Mouse (Mus musculus) hindbrain, embryonic 12.5 days (tissue): ENCODE data around the gene Sdccag8. TPM values are rescaled to one million over a fixed set of nuclear protein-coding genes. Genes with fewer than 3 reads are reported as not detected.
A peak's percentile ranks its signal among the peaks of the same experiment; 100 is the strongest.

Source experiments
- ATAC-seq: fragments of 200-750 bp; cut with Nextera tagmentation; 2 replicates; pipeline ENCODE4 v1.8.0; 2017; ENCODE audit warnings: moderate TSS enrichment; ENCODE audit not compliant: low FRiP score
- H3K27ac ChIP-seq: fragments of 300-500 bp; sonication (generic); 2 replicates; pipeline ENCODE4 v1.5.1; 2016; ENCODE audit warnings: mild to moderate bottlenecking
- H3K27me3 ChIP-seq: fragments of 300-500 bp; sonication (generic); 2 replicates; pipeline ENCODE4 v1.6.1; 2016; ENCODE audit warnings: mild to moderate bottlenecking
- H3K36me3 ChIP-seq: fragments of 300-500 bp; sonication (generic); 2 replicates; pipeline ENCODE4 v1.6.1; 2016; ENCODE audit warnings: mild to moderate bottlenecking
- H3K4me1 ChIP-seq: fragments of 300-500 bp; sonication (generic); 2 replicates; pipeline ENCODE4 v1.6.1; 2016
- H3K4me2 ChIP-seq: fragments of 300-500 bp; sonication (generic); replicated peaks from 2 replicates; pipeline ENCODE4 v1.6.1; 2016; ENCODE audit warnings: mild to moderate bottlenecking
- H3K4me3 ChIP-seq: fragments of 300-500 bp; sonication (generic); 2 replicates; pipeline ENCODE4 v1.5.1; 2016; ENCODE audit warnings: mild to moderate bottlenecking
- H3K9ac ChIP-seq: fragments of 300-500 bp; sonication (generic); 2 replicates; pipeline ENCODE4 v1.6.1; 2016; ENCODE audit warnings: mild to moderate bottlenecking, moderate library complexity
- H3K9me3 ChIP-seq: fragments of 300-500 bp; sonication (generic); replicated peaks from 2 replicates; pipeline ENCODE4 v1.6.1; 2016; ENCODE audit warnings: mild to moderate bottlenecking
- WGBS: fragments of 180-500 bp; shearing (Covaris S2); methylation state at CpG from one replicate; pipeline ENCODE4 v1.1.7; 2016; 5-methylcytosine and 5-hydroxymethylcytosine counted together
- polyA plus RNA-seq: library from polyadenylated mRNA; unstranded; fragments of >200 nt; fragmentation: Nextera tagmentation; extraction: Ambion mirVana; gene quantifications from 2 replicates; pipeline ENCODE4 v1.2.1, GENCODE M21; 2016

The Sdccag8 gene
- polyA plus RNA-seq, 1 experiment from 2014 or later: 24.8 TPM

- Histone ChIP-seq H3K9me3 (no peaks in the 10 kb centered on the region), H3K4me3 (no peak overlapping the region), H3K27ac (no peak overlapping the region), H3K27me3 (no peaks in the 10 kb centered on the region), H3K4me1 (0 out of 2 replicates have a peak, but pooled peaks cover 2% of the 10 kb centered on the region), H3K36me3 (peaks cover 4% of the 10 kb centered on the region; the same call in 1 of the 2 replicates), H3K4me2 (no peak overlapping the region), H3K9ac (no peak overlapping the region)
- 9% methylated on average over 1 of the region's 1 CpGs for WGBS
- no peak for ATAC-seq
Observed at GRCm38 (mm10) chr1:177032233-177032632, 217.8 kb downstream of the Sdccag8 start.

GRCm38 (mm10) chr1:177035460-177035859, 221.0 kb downstream of the Sdccag8 start:
- H3K4me1 ChIP-seq: no peaks in the 10 kb centered on the region; the same call in 1 of the 2 replicates
- no peak overlapping the region for H3K4me2 ChIP-seq
- no peak overlapping the region for H3K4me3 ChIP-seq
- no peak overlapping the region for H3K9ac ChIP-seq
- no peaks in the 10 kb centered on the region for H3K9me3 ChIP-seq
- peaks cover 4% of the 10 kb centered on the region; the same call in 1 of the 2 replicates for H3K36me3 ChIP-seq
- no peak overlapping the region for H3K27ac ChIP-seq
- 78% methylated on average over 2 of the region's 2 CpGs for WGBS
- H3K27me3 ChIP-seq: no peaks in the 10 kb centered on the region
- no peak for ATAC-seq

- no peak overlapping the region for H3K4me2 ChIP-seq
- H3K36me3 ChIP-seq: no peaks in the 10 kb centered on the region
- H3K9ac ChIP-seq: no peak overlapping the region
- ATAC-seq: no peak
- no peaks in the 10 kb centered on the region for H3K9me3 ChIP-seq
- H3K27me3 ChIP-seq: no peaks in the 10 kb centered on the region
- 40% methylated on average over 2 of the region's 2 CpGs for WGBS
- H3K4me1 ChIP-seq: no peaks in the 10 kb centered on the region; the same call in 1 of the 2 replicates
- no peak overlapping the region for H3K4me3 ChIP-seq
- no peak overlapping the region for H3K27ac ChIP-seq
Observed at GRCm38 (mm10) chr1:177038383-177038782, 223.9 kb downstream of the Sdccag8 start.

- Histone ChIP-seq H3K9me3 (no peaks in the 10 kb centered on the region), H3K27me3 (no peaks in the 10 kb centered on the region), H3K4me1 (no peaks in the 10 kb centered on the region; the same call in 1 of the 2 replicates), H3K36me3 (no peaks in the 10 kb centered on the region), H3K9ac (no peak overlapping the region), H3K27ac (no peak overlapping the region), H3K4me3 (no peak overlapping the region), H3K4me2 (no peak overlapping the region)
- WGBS: 72% methylated on average over 6 of the region's 6 CpGs
- 0 out of 2 replicates have a peak, but pooled peaks have one; percentile 40 for ATAC-seq
Observed at GRCm38 (mm10) chr1:177039093-177039674, 224.7 kb downstream of the Sdccag8 start.

- ATAC-seq: no peak
- peak overlapping the region; percentile 41; the same call in 1 of the 2 replicates for H3K27ac ChIP-seq
- 22% methylated on average over 4 of the region's 4 CpGs for WGBS
Observed at GRCm38 (mm10) chr1:177040058-177040457, 225.6 kb downstream of the Sdccag8 start.

GRCm38 (mm10) chr1:177045885-177046284, 231.4 kb downstream of the Sdccag8 start:
- Histone ChIP-seq H3K4me2 (no peak overlapping the region), H3K36me3 (no peaks in the 10 kb centered on the region), H3K27me3 (no peaks in the 10 kb centered on the region), H3K27ac (no peak overlapping the region), H3K9ac (no peak overlapping the region), H3K9me3 (no peaks in the 10 kb centered on the region), H3K4me3 (no peak overlapping the region), H3K4me1 (no peaks in the 10 kb centered on the region)
- no peak for ATAC-seq

More at GRCm38 (mm10) chr1:177040058-177040457, 225.6 kb downstream of the Sdccag8 start:
- H3K36me3 ChIP-seq: no peaks in the 10 kb centered on the region
- H3K4me3 ChIP-seq: no peak overlapping the region
- H3K4me1 ChIP-seq: no peaks in the 10 kb centered on the region; the same call in 1 of the 2 replicates
- no peak overlapping the region for H3K4me2 ChIP-seq
- H3K9me3 ChIP-seq: no peaks in the 10 kb centered on the region
- no peak overlapping the region for H3K9ac ChIP-seq
- H3K27me3 ChIP-seq: no peaks in the 10 kb centered on the region

- ATAC-seq: no peak
- Histone ChIP-seq H3K4me2 (no peak overlapping the region), H3K27me3 (no peaks in the 10 kb centered on the region), H3K36me3 (no peaks in the 10 kb centered on the region), H3K9me3 (no peaks in the 10 kb centered on the region), H3K4me3 (no peak overlapping the region), H3K4me1 (no peaks in the 10 kb centered on the region), H3K9ac (no peak overlapping the region), H3K27ac (no peak overlapping the region)
- WGBS: 79% methylated on average over 2 of the region's 2 CpGs
Observed at GRCm38 (mm10) chr1:177046963-177047362, 232.5 kb downstream of the Sdccag8 start.

- H3K9ac ChIP-seq: no peak overlapping the region
- H3K36me3 ChIP-seq: no peaks in the 10 kb centered on the region
- H3K9me3 ChIP-seq: no peaks in the 10 kb centered on the region
- no peaks in the 10 kb centered on the region for H3K27me3 ChIP-seq
- H3K4me1 ChIP-seq: no peaks in the 10 kb centered on the region
- H3K4me3 ChIP-seq: no peak overlapping the region
- no peak for ATAC-seq
- H3K27ac ChIP-seq: no peak overlapping the region
- no peak overlapping the region for H3K4me2 ChIP-seq
- 92% methylated on average over 2 of the region's 2 CpGs for WGBS
Observed at GRCm38 (mm10) chr1:177048773-177049172, 234.3 kb downstream of the Sdccag8 start.

GRCm38 (mm10) chr1:177051366-177051963, 237.0 kb downstream of the Sdccag8 start:
- Histone ChIP-seq H3K36me3 (no peaks in the 10 kb centered on the region), H3K27ac (no peak overlapping the region), H3K27me3 (no peaks in the 10 kb centered on the region), H3K4me3 (no peak overlapping the region), H3K9ac (no peak overlapping the region), H3K4me1 (no peaks in the 10 kb centered on the region), H3K4me2 (no peak overlapping the region), H3K9me3 (no peaks in the 10 kb centered on the region)
- WGBS: 89% methylated on average over 11 of the region's 11 CpGs
- ATAC-seq: no peak

- H3K4me3 ChIP-seq: no peak overlapping the region
- no peak overlapping the region for H3K27ac ChIP-seq
- H3K4me1 ChIP-seq: no peaks in the 10 kb centered on the region
- H3K36me3 ChIP-seq: no peaks in the 10 kb centered on the region
- H3K4me2 ChIP-seq: no peak overlapping the region
- no peak for ATAC-seq
- H3K9me3 ChIP-seq: no peaks in the 10 kb centered on the region
- H3K27me3 ChIP-seq: no peaks in the 10 kb centered on the region
- no peak overlapping the region for H3K9ac ChIP-seq
- WGBS: 73% methylated on average over 2 of the region's 2 CpGs
Observed at GRCm38 (mm10) chr1:177054891-177055290, 240.4 kb downstream of the Sdccag8 start.

GRCm38 (mm10) chr1:177061761-177062160, 247.3 kb downstream of the Sdccag8 start:
- no peak for ATAC-seq
- H3K36me3 ChIP-seq: 0 out of 2 replicates have a peak, but pooled peaks cover 11% of the 10 kb centered on the region

GRCm38 (mm10) chr1:177065732-177066131, 251.3 kb downstream of the Sdccag8 start:
- Histone ChIP-seq H3K9me3 (no peaks in the 10 kb centered on the region), H3K4me2 (no peak overlapping the region), H3K27ac (no peak overlapping the region), H3K27me3 (no peaks in the 10 kb centered on the region), H3K9ac (no peak overlapping the region), H3K4me3 (no peak overlapping the region), H3K36me3 (0 out of 2 replicates have a peak, but pooled peaks cover 11% of the 10 kb centered on the region), H3K4me1 (no peaks in the 10 kb centered on the region)
- no peak for ATAC-seq

More at GRCm38 (mm10) chr1:177061761-177062160, 247.3 kb downstream of the Sdccag8 start:
- Histone ChIP-seq H3K4me1 (no peaks in the 10 kb centered on the region), H3K9ac (no peak overlapping the region), H3K9me3 (no peaks in the 10 kb centered on the region), H3K27ac (no peak overlapping the region), H3K4me2 (no peak overlapping the region), H3K4me3 (no peak overlapping the region), H3K27me3 (no peaks in the 10 kb centered on the region)
- 83% methylated on average over 2 of the region's 2 CpGs for WGBS
